Mouse (Mus musculus) thymus, adult 2 months (tissue): ENCODE data around the gene Wdr89.

Experiments used
- CTCF ChIP-seq: fragments of 200-500 bp; IDR thresholded peaks from 2 replicates; pipeline ENCODE4 v1.5.1; 2012; ENCODE audit warnings: mild to moderate bottlenecking, control low read depth, low read length, moderate library complexity, borderline replicate concordance; ENCODE audit not compliant: control insufficient read depth, poor library complexity, insufficient read depth; ENCODE audit errors: extremely low read depth
- POLR2A ChIP-seq: fragments of 200-500 bp; IDR thresholded peaks from 2 replicates; pipeline ENCODE4 v1.6.1; 2012; ENCODE audit warnings: mild to moderate bottlenecking, low read length, control low read depth, moderate library complexity; ENCODE audit not compliant: control insufficient read depth, poor library complexity, insufficient read depth; ENCODE audit errors: extremely low read depth

GRCm38 (mm10) chr12:75594404-75594803, 74.9 kb downstream of the Wdr89 start:
- TF ChIP-seq CTCF (no peak), POLR2A (no peak)
